ENCODE assay signal across 7 mouse cellular contexts in the genomic region with DNA sequence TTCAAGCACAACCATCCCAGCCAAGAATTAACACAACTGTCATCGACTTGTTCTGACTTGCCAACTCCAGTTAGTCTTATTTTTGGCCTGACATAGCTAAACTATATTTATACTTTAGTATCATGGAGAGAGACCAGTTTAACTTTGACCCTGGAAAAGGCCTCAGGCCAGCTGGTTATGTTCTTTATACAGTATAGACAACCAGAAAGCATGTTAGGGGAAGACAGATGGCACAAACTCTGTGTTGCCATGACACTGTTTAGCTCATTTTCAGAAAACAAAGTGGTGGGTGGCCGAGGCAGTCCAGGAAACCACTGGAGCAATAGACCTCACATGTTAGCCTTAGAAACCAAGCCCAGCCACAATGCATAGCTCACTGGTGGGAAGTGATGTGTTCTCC.
DNase-seq lines count a peak whose midpoint lies in the region; ATAC-seq and TF ChIP-seq lines count a peak whose summit lies in the region.

No protein-coding gene starts in this region.

- 52% methylated on average over 2 of the region's 2 CpGs for WGBS in kidney, postnatal 0 days
- 41% methylated on average over 2 of the region's 2 CpGs for WGBS in intestine, embryonic 15.5 days
- 71% methylated on average over 2 of the region's 2 CpGs for WGBS in forebrain, embryonic 14.5 days

- ATAC-seq in kidney, postnatal 0 days (replicated peaks; ENCODE audit: low FRiP score, low read depth), result peak; percentile 57; the same call in 1 of the 2 replicates
- ATAC-seq in intestine, embryonic 15.5 days, result peak; percentile 89
- no peak for ATAC-seq in forebrain, embryonic 14.5 days

- H3K4me3 ChIP-seq in kidney, postnatal 0 days (replicated peaks; ENCODE audit: low read depth, low read length), result no peak overlapping the region
- no peak overlapping the region for H3K4me3 ChIP-seq in intestine, embryonic 15.5 days (replicated peaks)
- H3K4me3 ChIP-seq in forebrain, embryonic 14.5 days (ENCODE audit: low read depth, low read length), result no peak overlapping the region

- no peaks in the 10 kb centered on the region for H3K4me1 ChIP-seq in kidney, postnatal 0 days (replicated peaks; ENCODE audit: insufficient read depth, low read length)
- 0 out of 2 replicates have a peak, but pooled peaks cover 4% of the 10 kb centered on the region for H3K4me1 ChIP-seq in intestine, embryonic 15.5 days (replicated peaks)
- no peaks in the 10 kb centered on the region for H3K4me1 ChIP-seq in forebrain, embryonic 14.5 days (ENCODE audit: control insufficient read depth, insufficient read depth, low read length)

- no peak for TF ChIP-seq CTCF in kidney, postnatal 0 days (IDR thresholded peaks at IDR 0.05; ENCODE audit: low read depth)

- DNase-seq in kidney, postnatal 0 days (ENCODE audit: low spot score), result peak; percentile 80
- no peak for DNase-seq in kidney, postnatal 25 days
- DNase-seq in heart, adult 8-10 months (ENCODE audit: low spot score), result peak; percentile 54
- DNase-seq in lung, postnatal 4 days, result peak; percentile 52 to 72
- DNase-seq in forebrain, embryonic 14.5 days (ENCODE audit: low spot score), result no peak
- no peak for DNase-seq in adrenal gland, postnatal 10 days

- H3K36me3 ChIP-seq in kidney, postnatal 0 days (ENCODE audit: insufficient read depth, low read length), result 0 out of 2 replicates have a peak, but pooled peaks cover 4% of the 10 kb centered on the region
- no peaks in the 10 kb centered on the region for H3K36me3 ChIP-seq in intestine, embryonic 15.5 days
- no peaks in the 10 kb centered on the region for H3K36me3 ChIP-seq in forebrain, embryonic 14.5 days (ENCODE audit: control insufficient read depth, insufficient read depth, low read length)

- H3K9me3 ChIP-seq in kidney, postnatal 0 days (replicated peaks; ENCODE audit: low read length), result no peaks in the 10 kb centered on the region
- H3K9me3 ChIP-seq in intestine, embryonic 15.5 days, result no peaks in the 10 kb centered on the region
- H3K9me3 ChIP-seq in forebrain, embryonic 14.5 days (replicated peaks; ENCODE audit: control insufficient read depth, low read length), result no peaks in the 10 kb centered on the region

- H3K27ac ChIP-seq in kidney, postnatal 0 days, result peak overlapping the region; percentile 54
- peak overlapping the region; percentile 58 for H3K27ac ChIP-seq in intestine, embryonic 15.5 days
- H3K27ac ChIP-seq in forebrain, embryonic 14.5 days (ENCODE audit: low read depth, low read length), result no peak overlapping the region

- H3K27me3 ChIP-seq in kidney, postnatal 0 days (ENCODE audit: insufficient read depth, low read length), result no peaks in the 10 kb centered on the region
- no peaks in the 10 kb centered on the region for H3K27me3 ChIP-seq in intestine, embryonic 15.5 days (replicated peaks)
- no peaks in the 10 kb centered on the region for H3K27me3 ChIP-seq in forebrain, embryonic 14.5 days (replicated peaks; ENCODE audit: control insufficient read depth, insufficient read depth, low read length)

- H3K9ac ChIP-seq in kidney, postnatal 0 days (ENCODE audit: low read depth, low read length), result no peak overlapping the region
- H3K9ac ChIP-seq in intestine, embryonic 15.5 days, result no peak overlapping the region
- H3K9ac ChIP-seq in forebrain, embryonic 14.5 days (ENCODE audit: low read length), result no peak overlapping the region

- no peak overlapping the region for H3K4me2 ChIP-seq in kidney, postnatal 0 days (ENCODE audit: low read length)
- no peak overlapping the region for H3K4me2 ChIP-seq in intestine, embryonic 15.5 days (replicated peaks)
- no peak overlapping the region for H3K4me2 ChIP-seq in forebrain, embryonic 14.5 days (ENCODE audit: low read length)

Comparison
In these comparisons a context has a peak if more than half of its experiments do, and no peak if none do; other contexts are left out.
1. DNase-seq: peak in kidney, postnatal 0 days (single experiment), heart, adult 8-10 months (single experiment) and lung, postnatal 4 days (2 of 2); none in kidney, postnatal 25 days (0 of 2), forebrain, embryonic 14.5 days (single experiment) and adrenal gland, postnatal 10 days (single experiment).